In genomic region chr6:34914462-34914861, GRCm38 (mm10) we compare ENCODE assay signal across 26 mouse cellular contexts. TPM values are rescaled to one million over a fixed set of nuclear protein-coding genes. Genes with fewer than 3 reads are reported as not detected.
DNase-seq lines count a peak whose midpoint lies in the region; ATAC-seq and TF ChIP-seq lines count a peak whose summit lies in the region.
"Had no signal": no experiment of that assay in that cellular context is flagged by ENCODE, and none has a peak within 500 bp of the region (broad histone marks: within the 10 kb centered on the region; RNA-seq: fewer than 3 reads in every experiment).

No protein-coding gene starts in this region.

- H3K27ac ChIP-seq in midbrain, embryonic 11.5 days (ENCODE audit: low read depth, low read length), result no peak overlapping the region
- H3K27ac ChIP-seq in midbrain, embryonic 10.5 days (replicated peaks), result no peak overlapping the region
- H3K27ac ChIP-seq in ES-E14 (ENCODE audit: insufficient read depth, low read depth, low read length, poor library complexity, severe bottlenecking), result no peak overlapping the region
- no peak overlapping the region for H3K27ac ChIP-seq in layer of hippocampus, adult 2 months
- H3K27ac ChIP-seq: embryonic facial prominence, embryonic 10.5 days; embryonic facial prominence, embryonic 12.5 days; forebrain, embryonic 13.5 days; forebrain, embryonic 15.5 days had no signal

- H3K4me1 ChIP-seq in midbrain, embryonic 11.5 days (ENCODE audit: control insufficient read depth, insufficient read depth, low read length), result peaks cover 6% of the 10 kb centered on the region; the same call in 1 of the 2 replicates
- H3K4me1 ChIP-seq in midbrain, embryonic 10.5 days, result peaks cover 12% of the 10 kb centered on the region
- H3K4me1 ChIP-seq in ES-E14 (ENCODE audit: control insufficient read depth in 2 of 2, insufficient read depth in 2 of 2, low read length in 2 of 2, poor library complexity in 1 of 2), result peaks cover 1 to 3% of the 10 kb centered on the region in 2 experiments; a peak in 2 of 4 replicates

- no peaks in the 10 kb centered on the region for H3K36me3 ChIP-seq in midbrain, embryonic 11.5 days (ENCODE audit: control insufficient read depth, insufficient read depth, low read length)
- H3K36me3 ChIP-seq in midbrain, embryonic 10.5 days, result no peaks in the 10 kb centered on the region
- no peaks in the 10 kb centered on the region for H3K36me3 ChIP-seq in ES-E14 (ENCODE audit: control insufficient read depth, insufficient read depth, low read length, poor library complexity, severe bottlenecking)
- H3K36me3 ChIP-seq: embryonic facial prominence, embryonic 10.5 days; embryonic facial prominence, embryonic 12.5 days; forebrain, embryonic 15.5 days had no signal

- WGBS in midbrain, embryonic 11.5 days, result 82% methylated on average over 3 of the region's 3 CpGs
- WGBS in midbrain, embryonic 10.5 days, result 89% methylated on average over 3 of the region's 3 CpGs

- TF ChIP-seq CTCF in layer of hippocampus, adult 2 months (conservative IDR thresholded peaks at IDR 0.05), result no peak

- in situ Hi-C loops in ES-E14 (cut with MboI; ENCODE audit: low sequenced_read_pairs in 2 of 2, unreplicated experiment in 2 of 2), result no loop called here

- H3K4me2 ChIP-seq in midbrain, embryonic 11.5 days, result no peak overlapping the region
- H3K4me2 ChIP-seq: embryonic facial prominence, embryonic 12.5 days; forebrain, embryonic 13.5 days; forebrain, embryonic 15.5 days had no signal

- no peak overlapping the region for H3K4me3 ChIP-seq in midbrain, embryonic 11.5 days (ENCODE audit: low read depth, low read length)
- H3K4me3 ChIP-seq in midbrain, embryonic 10.5 days, result no peak overlapping the region
- H3K4me3 ChIP-seq in ES-E14 (ENCODE audit: insufficient read depth in 1 of 2, low read depth in 1 of 2, low read length in 2 of 2, poor library complexity in 1 of 2, severe bottlenecking in 1 of 2), result no peak overlapping the region
- H3K4me3 ChIP-seq in layer of hippocampus, adult 2 months, result no peak overlapping the region
- H3K4me3 ChIP-seq: embryonic facial prominence, embryonic 10.5 days; embryonic facial prominence, embryonic 12.5 days; forebrain, embryonic 13.5 days; forebrain, embryonic 15.5 days had no signal

- no peaks in the 10 kb centered on the region for H3K27me3 ChIP-seq in midbrain, embryonic 11.5 days (ENCODE audit: control insufficient read depth, insufficient read depth, low read length)
- no peaks in the 10 kb centered on the region for H3K27me3 ChIP-seq in midbrain, embryonic 10.5 days (ENCODE audit: low read depth, poor library complexity, severe bottlenecking)
- H3K27me3 ChIP-seq: embryonic facial prominence, embryonic 12.5 days; forebrain, embryonic 13.5 days; forebrain, embryonic 15.5 days; Patski had no signal

- no peak for ATAC-seq in midbrain, embryonic 11.5 days (ENCODE audit: low FRiP score)
- ATAC-seq: activated CD4-positive, CD25-positive, alpha-beta regulatory T cell, adult 4 months; forebrain, embryonic 13.5 days; forebrain, embryonic 15.5 days; forebrain, postnatal 0 days; Patski had no signal

- peak; percentile 23 for DNase-seq in midbrain, embryonic 11.5 days (ENCODE audit: low spot score, missing footprints)
- no peak for DNase-seq in midbrain, embryonic 10.5 days (ENCODE audit: low spot score)
- DNase-seq in ES-E14 (ENCODE audit: low read depth, low spot score), result no peak
- no peak for DNase-seq in cerebellum, postnatal 25 days
- DNase-seq in layer of hippocampus, adult 2 months (ENCODE audit: low spot score in 2 of 2), result no peak
- DNase-seq: adrenal gland, adult 2 months; adrenal gland, postnatal 10 days; adrenal gland, postnatal 25 days; cerebellum, adult 11 months; cerebellum, adult 18-20 months; cerebellum, adult 8-10 months; cerebellum, adult 9-11 months; cerebellum, postnatal 14 days; forebrain, postnatal 0 days had no signal

- no peak overlapping the region for H3K9ac ChIP-seq in midbrain, embryonic 11.5 days (ENCODE audit: low read length)
- no peak overlapping the region for H3K9ac ChIP-seq in ES-E14 (ENCODE audit: insufficient read depth, low read depth, low read length, poor library complexity, severe bottlenecking)
- H3K9ac ChIP-seq: embryonic facial prominence, embryonic 12.5 days; forebrain, embryonic 13.5 days; forebrain, embryonic 15.5 days; forebrain, postnatal 0 days had no signal

- no peaks in the 10 kb centered on the region for H3K9me3 ChIP-seq in midbrain, embryonic 11.5 days (ENCODE audit: control insufficient read depth, low read length)
- no peaks in the 10 kb centered on the region for H3K9me3 ChIP-seq in midbrain, embryonic 10.5 days (replicated peaks)
- no peaks in the 10 kb centered on the region for H3K9me3 ChIP-seq in ES-E14 (ENCODE audit: control insufficient read depth, insufficient read depth, low read depth, low read length)
- H3K9me3 ChIP-seq: embryonic facial prominence, embryonic 10.5 days; embryonic facial prominence, embryonic 12.5 days; forebrain, embryonic 13.5 days; forebrain, embryonic 15.5 days had no signal

TF ChIP-seq in ES-E14, 5 proteins besides CTCF, POLR2A, EP300 and RAD21:
- TF ChIP-seq ZNF384 (IDR thresholded peaks at IDR 0.05; ENCODE audit: low read depth, low read length) (no peak), HCFC1 (IDR thresholded peaks at IDR 0.05; ENCODE audit: borderline replicate concordance, insufficient read depth, low read length) (no peak), MAFK (IDR thresholded peaks at IDR 0.05; ENCODE audit: insufficient read depth, low read depth, low read length) (peak; percentile 17; the same call in 1 of the 2 replicates), CHD2 (IDR thresholded peaks at IDR 0.05; ENCODE audit: low read depth, low read length) (no peak), ZC3H11A (IDR thresholded peaks at IDR 0.05; ENCODE audit: borderline replicate concordance, low read depth, low read length) (no peak)

RNA-seq across cellular contexts. Expression of gene Wdr91, which starts 3.8 kb away (rescaled TPM):
- 9.8 and 10.4 TPM in 2 replicates for polyA plus RNA-seq in midbrain, embryonic 11.5 days (2014; fragmentation: Nextera tagmentation; extraction: Ambion mirVana)
- 11.4 and 13.0 TPM in 2 replicates for polyA plus RNA-seq in midbrain, embryonic 10.5 days (2016; fragmentation: Nextera tagmentation; extraction: Ambion mirVana)
- total RNA-seq in ES-E14 (2012; rRNA removed), result 20.4 and 22.6 TPM in 2 replicates
- 10 to 100 TPM; 34.9 to 37.9 TPM for total RNA-seq in layer of hippocampus, adult 2 months (2021)

RNA-seq across cellular contexts. Expression of gene Stra8, which starts 5.5 kb away (rescaled TPM):
- polyA plus RNA-seq in midbrain, embryonic 11.5 days (2014; fragmentation: Nextera tagmentation; extraction: Ambion mirVana), result not detected in 2 replicates
- polyA plus RNA-seq in midbrain, embryonic 10.5 days (2016; fragmentation: Nextera tagmentation; extraction: Ambion mirVana), result not detected in 2 replicates
- 5.1 and 23.8 TPM in 2 replicates for total RNA-seq in ES-E14 (2012; rRNA removed)
- not detected for total RNA-seq in layer of hippocampus, adult 2 months (2021)
- total RNA-seq: adrenal gland, adult 2 months; adrenal gland, postnatal 10 days; adrenal gland, postnatal 25 days; adrenal gland, postnatal 4 days; forebrain, postnatal 0 days had no signal
- polyA plus RNA-seq: adrenal gland, adult 2 months; brain, embryonic 14.5 days; C2C12; cortical plate, adult 2 months; embryonic facial prominence, embryonic 12.5 days; embryonic facial prominence, embryonic 14.5 days; forebrain, embryonic 11.5 days; forebrain, embryonic 13.5 days; forebrain, embryonic 15.5 days; forebrain, postnatal 0 days; Patski had no signal

RNA-seq across cellular contexts. Expression of gene Cyren, which starts 36.6 kb away (rescaled TPM):
- polyA plus RNA-seq in midbrain, embryonic 11.5 days (2014; fragmentation: Nextera tagmentation; extraction: Ambion mirVana), result 11.8 TPM in 2 replicates
- polyA plus RNA-seq in midbrain, embryonic 10.5 days (2016; fragmentation: Nextera tagmentation; extraction: Ambion mirVana), result 17.0 and 17.7 TPM in 2 replicates
- total RNA-seq in ES-E14 (2012; rRNA removed), result 2.9 and 4.3 TPM in 2 replicates
- total RNA-seq in layer of hippocampus, adult 2 months (2021), result 1 to 10 TPM; 5.5 to 5.9 TPM

RNA-seq across cellular contexts. Expression of gene Tmem140, which starts 51.5 kb away (rescaled TPM):
- 1.00 and 1.3 TPM in 2 replicates for polyA plus RNA-seq in midbrain, embryonic 11.5 days (2014; fragmentation: Nextera tagmentation; extraction: Ambion mirVana)
- 1.9 and 2.1 TPM in 2 replicates for polyA plus RNA-seq in midbrain, embryonic 10.5 days (2016; fragmentation: Nextera tagmentation; extraction: Ambion mirVana)
- total RNA-seq in ES-E14 (2012; rRNA removed), result 0.74 and 1.8 TPM in 2 replicates
- 1 to 10 TPM; 2.3 to 2.9 TPM for total RNA-seq in layer of hippocampus, adult 2 months (2021)
